Mouse (Mus musculus) midbrain, embryonic 10.5 days (tissue): ENCODE data around the gene Opcml. TPM values are rescaled to one million over a fixed set of nuclear protein-coding genes. Genes with fewer than 3 reads are reported as not detected.

Experiments
- DNase-seq: peaks from one replicate; pipeline ENCODE4 v3.0.0-alpha.2; 2017; ENCODE audit warnings: low spot score
- H3K27ac ChIP-seq: fragments of 300-500 bp; sonication (generic); replicated peaks from 2 replicates; pipeline ENCODE4 v1.5.1; 2016; ENCODE audit warnings: mild to moderate bottlenecking
- H3K27me3 ChIP-seq: fragments of 300-500 bp; sonication (generic); 2 replicates; pipeline ENCODE4 v1.6.1; 2016; ENCODE audit warnings: low read depth, mild to moderate bottlenecking; ENCODE audit not compliant: poor library complexity, severe bottlenecking
- H3K36me3 ChIP-seq: fragments of 300-500 bp; sonication (generic); 2 replicates; pipeline ENCODE4 v1.6.1; 2016; ENCODE audit warnings: mild to moderate bottlenecking, moderate library complexity
- H3K4me1 ChIP-seq: fragments of 300-500 bp; sonication (generic); 2 replicates; pipeline ENCODE4 v1.6.1; 2016
- H3K4me3 ChIP-seq: fragments of 300-500 bp; sonication (generic); 2 replicates; pipeline ENCODE4 v1.5.1; 2016; ENCODE audit warnings: mild to moderate bottlenecking, moderate library complexity
- H3K9me3 ChIP-seq: fragments of 300-500 bp; sonication (generic); replicated peaks from 2 replicates; pipeline ENCODE4 v1.6.1; 2016; ENCODE audit warnings: mild to moderate bottlenecking
- WGBS: fragments of 180-500 bp; shearing (Covaris S2); methylation state at CpG from one replicate; pipeline ENCODE4 v1.1.7; 2016; 5-methylcytosine and 5-hydroxymethylcytosine counted together
- polyA plus RNA-seq: library from polyadenylated mRNA; unstranded; fragments of >200 nt; fragmentation: Nextera tagmentation; extraction: Ambion mirVana; gene quantifications from 2 replicates; pipeline ENCODE4 v1.2.1, GENCODE M21; 2016

The Opcml gene
- polyA plus RNA-seq, 1 experiment from 2014 or later = 2.0 TPM

- H3K4me3 ChIP-seq = no peak overlapping the region
- no peaks in the 10 kb centered on the region for H3K9me3 ChIP-seq
- no peak for DNase-seq
- H3K27ac ChIP-seq = no peak overlapping the region
- no peaks in the 10 kb centered on the region for H3K4me1 ChIP-seq
- no peaks in the 10 kb centered on the region for H3K36me3 ChIP-seq
- no peaks in the 10 kb centered on the region for H3K27me3 ChIP-seq
These were observed 274.6 kb downstream of the Opcml start for GRCm38 (mm10) chr9:28065126-28065525.

GRCm38 (mm10) chr9:28080694-28081093 is 290.1 kb downstream of the Opcml start:
- DNase-seq = no peak
- H3K4me1 ChIP-seq = peaks cover 17% of the 10 kb centered on the region
- no peaks in the 10 kb centered on the region for H3K9me3 ChIP-seq
- no peak overlapping the region for H3K27ac ChIP-seq
- no peak overlapping the region for H3K4me3 ChIP-seq
- WGBS = 66% methylated on average over 4 of the region's 4 CpGs
- no peaks in the 10 kb centered on the region for H3K27me3 ChIP-seq
- no peaks in the 10 kb centered on the region for H3K36me3 ChIP-seq

GRCm38 (mm10) chr9:28083754-28084153 is 293.2 kb downstream of the Opcml start:
- Histone ChIP-seq H3K4me1 (peaks cover 18% of the 10 kb centered on the region), H3K9me3 (no peaks in the 10 kb centered on the region), H3K27ac (no peak overlapping the region), H3K36me3 (no peaks in the 10 kb centered on the region), H3K27me3 (no peaks in the 10 kb centered on the region), H3K4me3 (no peak overlapping the region)
- no peak for DNase-seq
- WGBS = 86% methylated on average over 3 of the region's 3 CpGs

DNA sequence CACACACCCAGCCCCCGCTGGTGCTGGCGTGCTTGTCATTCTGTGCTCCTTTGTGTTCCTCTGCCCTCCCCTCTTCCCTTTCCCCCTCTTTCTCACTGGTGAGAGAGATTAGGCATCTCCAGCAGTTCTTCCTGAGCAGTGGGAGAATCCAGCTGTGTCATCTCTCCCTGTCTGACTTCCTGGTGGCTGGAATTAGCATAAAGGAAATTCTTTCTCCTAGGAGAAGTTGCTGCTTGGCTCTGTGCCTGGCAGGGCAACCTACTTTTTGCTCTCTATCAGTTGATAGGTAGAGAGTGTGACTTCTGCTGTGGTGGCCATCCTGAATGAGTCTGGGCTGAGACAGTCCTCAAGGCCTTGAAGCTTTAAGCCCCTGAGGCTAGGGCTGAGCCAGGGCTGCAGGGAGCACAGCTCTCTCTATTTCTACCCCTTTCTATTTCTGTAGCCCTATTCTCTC is 293.7 kb downstream of the Opcml start:
- 3% methylated on average over 2 of the region's 2 CpGs for WGBS
- no peaks in the 10 kb centered on the region for H3K27me3 ChIP-seq
- peaks cover 20% of the 10 kb centered on the region for H3K4me1 ChIP-seq
- H3K4me3 ChIP-seq = no peak overlapping the region
- H3K36me3 ChIP-seq = no peaks in the 10 kb centered on the region
- peak; percentile 29 for DNase-seq
- peak overlapping the region; percentile 53 for H3K27ac ChIP-seq
- no peaks in the 10 kb centered on the region for H3K9me3 ChIP-seq

- Histone ChIP-seq H3K4me1 (peaks cover 2% of the 10 kb centered on the region; the same call in 1 of the 2 replicates), H3K27ac (no peak overlapping the region), H3K9me3 (no peaks in the 10 kb centered on the region), H3K27me3 (no peaks in the 10 kb centered on the region), H3K4me3 (no peak overlapping the region), H3K36me3 (no peaks in the 10 kb centered on the region)
- WGBS = 74% methylated on average over 1 of the region's 1 CpGs
- no peak for DNase-seq
These were observed 300.8 kb downstream of the Opcml start for GRCm38 (mm10) chr9:28091395-28091794.

GRCm38 (mm10) chr9:28094722-28095121 is 304.1 kb downstream of the Opcml start:
- Histone ChIP-seq H3K4me3 (no peak overlapping the region), H3K4me1 (no peaks in the 10 kb centered on the region), H3K9me3 (no peaks in the 10 kb centered on the region)

DNA sequence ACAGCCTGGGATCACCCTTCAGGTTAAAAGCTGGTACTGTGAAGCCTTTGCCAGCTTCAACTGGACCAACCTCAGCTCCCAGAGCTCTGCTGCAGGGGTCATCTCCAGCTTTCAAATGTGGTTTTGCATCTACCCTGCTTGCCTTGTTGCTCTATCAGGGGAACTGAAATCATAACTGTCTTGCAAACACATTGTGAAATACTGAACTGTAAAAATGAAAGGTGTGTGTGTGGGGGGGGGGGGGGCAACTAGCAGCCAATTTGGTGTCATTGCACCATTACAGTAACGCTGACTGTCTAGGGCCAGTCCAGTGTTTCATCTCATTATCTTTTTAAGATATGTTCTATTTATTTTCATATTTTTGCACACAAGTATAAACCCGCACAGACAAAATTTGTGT is 305.6 kb downstream of the Opcml start:
- no peak overlapping the region for H3K27ac ChIP-seq
- DNase-seq = no peak
- H3K4me1 ChIP-seq = no peaks in the 10 kb centered on the region
- no peak overlapping the region for H3K4me3 ChIP-seq
- no peaks in the 10 kb centered on the region for H3K27me3 ChIP-seq
- WGBS = 85% methylated on average over 2 of the region's 2 CpGs
- no peaks in the 10 kb centered on the region for H3K36me3 ChIP-seq
- no peaks in the 10 kb centered on the region for H3K9me3 ChIP-seq

More at GRCm38 (mm10) chr9:28094722-28095121, 304.1 kb downstream of the Opcml start:
- Histone ChIP-seq H3K36me3 (no peaks in the 10 kb centered on the region), H3K27me3 (no peaks in the 10 kb centered on the region), H3K27ac (no peak overlapping the region)
- WGBS = 84% methylated on average over 4 of the region's 4 CpGs
- no peak for DNase-seq

DNA sequence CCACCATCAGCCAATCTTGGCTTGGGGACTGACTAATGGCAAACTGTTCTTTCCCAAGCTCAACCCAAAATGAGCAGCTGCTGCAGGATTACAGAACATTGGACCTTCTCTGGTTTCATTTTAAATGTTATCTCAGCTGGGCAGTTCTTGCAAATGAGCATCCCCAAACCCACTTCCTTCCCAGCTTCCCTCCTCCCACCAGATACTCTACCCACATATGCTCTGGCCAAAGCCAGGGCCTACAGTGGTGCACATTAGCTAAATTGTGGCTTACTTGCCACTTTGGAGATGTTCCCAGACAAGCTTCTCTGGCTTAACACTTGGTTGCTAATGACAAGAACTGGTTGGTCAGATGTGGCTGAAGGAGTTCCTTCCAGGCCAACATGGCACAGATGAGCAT is 311.4 kb downstream of the Opcml start:
- Histone ChIP-seq H3K27me3 (no peaks in the 10 kb centered on the region), H3K4me3 (no peak overlapping the region), H3K27ac (no peak overlapping the region), H3K9me3 (no peaks in the 10 kb centered on the region), H3K36me3 (no peaks in the 10 kb centered on the region), H3K4me1 (no peaks in the 10 kb centered on the region)
- DNase-seq = no peak

GRCm38 (mm10) chr9:28121858-28122257 is 331.3 kb downstream of the Opcml start:
- H3K9me3 ChIP-seq = no peaks in the 10 kb centered on the region
- no peak for DNase-seq
- no peak overlapping the region for H3K27ac ChIP-seq
- H3K4me1 ChIP-seq = peaks cover 6% of the 10 kb centered on the region
- H3K4me3 ChIP-seq = no peak overlapping the region
- no peaks in the 10 kb centered on the region for H3K27me3 ChIP-seq
- no peaks in the 10 kb centered on the region for H3K36me3 ChIP-seq
- 88% methylated on average over 2 of the region's 2 CpGs for WGBS

DNA sequence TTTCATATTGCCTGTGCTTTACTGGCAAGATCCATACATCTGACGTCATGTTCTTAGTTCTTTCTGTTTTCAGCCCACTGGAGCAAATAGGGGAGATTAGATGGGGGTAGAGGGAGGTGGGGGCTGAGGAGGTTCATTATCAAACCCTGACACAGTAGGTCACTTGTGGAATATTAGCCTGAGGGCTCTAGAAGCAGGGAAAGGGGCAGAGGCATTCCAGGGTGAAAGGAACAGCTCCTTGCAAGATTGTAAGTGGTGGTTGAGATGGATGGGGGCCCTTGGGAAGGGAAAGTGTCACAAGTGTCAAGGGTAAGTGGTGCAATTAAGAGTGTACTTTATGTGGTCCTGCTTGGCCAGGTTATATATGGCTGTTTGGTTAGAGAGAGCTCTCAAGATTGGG is 338.2 kb downstream of the Opcml start:
- peaks cover 6% of the 10 kb centered on the region for H3K4me1 ChIP-seq
- H3K27me3 ChIP-seq = no peaks in the 10 kb centered on the region
- H3K4me3 ChIP-seq = no peak overlapping the region
- H3K36me3 ChIP-seq = no peaks in the 10 kb centered on the region
- DNase-seq = no peak
- no peaks in the 10 kb centered on the region for H3K9me3 ChIP-seq
- 63% methylated on average over 1 of the region's 1 CpGs for WGBS
- no peak overlapping the region for H3K27ac ChIP-seq

DNA sequence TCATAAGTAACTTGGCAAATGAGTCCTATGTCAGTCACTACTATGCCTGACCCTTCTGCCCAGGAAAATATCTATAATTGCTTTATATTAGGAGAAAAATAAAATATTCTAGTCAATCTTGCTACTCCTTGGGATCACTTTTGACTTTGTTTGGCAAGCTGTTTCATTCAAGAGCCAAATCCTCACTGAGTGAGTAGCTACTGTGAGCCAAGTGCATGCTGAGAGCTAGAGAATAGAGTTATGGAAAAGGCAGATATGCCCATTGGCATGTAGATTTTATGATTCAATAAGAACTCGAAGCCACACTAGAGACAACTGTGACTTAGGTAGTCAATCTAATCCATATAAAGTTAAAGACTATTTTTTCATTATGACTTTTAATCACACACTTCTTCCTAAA is 340.9 kb downstream of the Opcml start:
- Histone ChIP-seq H3K36me3 (no peaks in the 10 kb centered on the region), H3K27ac (no peak overlapping the region), H3K4me1 (peaks cover 6% of the 10 kb centered on the region), H3K9me3 (no peaks in the 10 kb centered on the region), H3K4me3 (no peak overlapping the region), H3K27me3 (no peaks in the 10 kb centered on the region)
- 91% methylated on average over 1 of the region's 1 CpGs for WGBS
- DNase-seq = no peak

- Histone ChIP-seq H3K4me1 (peaks cover 11% of the 10 kb centered on the region), H3K4me3 (no peak overlapping the region), H3K27me3 (no peaks in the 10 kb centered on the region), H3K27ac (peak overlapping the region; percentile 61), H3K36me3 (no peaks in the 10 kb centered on the region), H3K9me3 (no peaks in the 10 kb centered on the region)
- 34% methylated on average over 2 of the region's 2 CpGs for WGBS
- DNase-seq = no peak
These were observed 346.0 kb downstream of the Opcml start for GRCm38 (mm10) chr9:28136614-28137013.

- H3K9me3 ChIP-seq = no peaks in the 10 kb centered on the region
- DNase-seq = no peak
- H3K4me3 ChIP-seq = no peak overlapping the region
- WGBS = 91% methylated on average over 12 of the region's 12 CpGs
- H3K27me3 ChIP-seq = no peaks in the 10 kb centered on the region
- no peaks in the 10 kb centered on the region for H3K36me3 ChIP-seq
- no peak overlapping the region for H3K27ac ChIP-seq
- H3K4me1 ChIP-seq = peaks cover 11% of the 10 kb centered on the region
These were observed 349.5 kb downstream of the Opcml start for GRCm38 (mm10) chr9:28139957-28140597.

GRCm38 (mm10) chr9:28149507-28149906 is 358.9 kb downstream of the Opcml start:
- H3K27me3 ChIP-seq = no peaks in the 10 kb centered on the region
- no peaks in the 10 kb centered on the region for H3K9me3 ChIP-seq
- H3K27ac ChIP-seq = no peak overlapping the region
- no peak for DNase-seq
- no peaks in the 10 kb centered on the region for H3K4me1 ChIP-seq
- H3K36me3 ChIP-seq = no peaks in the 10 kb centered on the region
- WGBS = 85% methylated on average over 3 of the region's 3 CpGs
- no peak overlapping the region for H3K4me3 ChIP-seq
